Mouse (Mus musculus): ENCODE measurements around the gene Catsperd. TPM values are rescaled to one million over a fixed set of nuclear protein-coding genes. Genes with fewer than 3 reads are reported as not detected.

Catsperd gene
- 111 TPM for polyA plus RNA-seq (2014; fragmentation: Illumina TruSeq; extraction: RNeasy Lipid Tissue Mini Kit (QIAGEN cat#74804); ENCODE audit: low read depth, low replicate concordance)

DNA sequence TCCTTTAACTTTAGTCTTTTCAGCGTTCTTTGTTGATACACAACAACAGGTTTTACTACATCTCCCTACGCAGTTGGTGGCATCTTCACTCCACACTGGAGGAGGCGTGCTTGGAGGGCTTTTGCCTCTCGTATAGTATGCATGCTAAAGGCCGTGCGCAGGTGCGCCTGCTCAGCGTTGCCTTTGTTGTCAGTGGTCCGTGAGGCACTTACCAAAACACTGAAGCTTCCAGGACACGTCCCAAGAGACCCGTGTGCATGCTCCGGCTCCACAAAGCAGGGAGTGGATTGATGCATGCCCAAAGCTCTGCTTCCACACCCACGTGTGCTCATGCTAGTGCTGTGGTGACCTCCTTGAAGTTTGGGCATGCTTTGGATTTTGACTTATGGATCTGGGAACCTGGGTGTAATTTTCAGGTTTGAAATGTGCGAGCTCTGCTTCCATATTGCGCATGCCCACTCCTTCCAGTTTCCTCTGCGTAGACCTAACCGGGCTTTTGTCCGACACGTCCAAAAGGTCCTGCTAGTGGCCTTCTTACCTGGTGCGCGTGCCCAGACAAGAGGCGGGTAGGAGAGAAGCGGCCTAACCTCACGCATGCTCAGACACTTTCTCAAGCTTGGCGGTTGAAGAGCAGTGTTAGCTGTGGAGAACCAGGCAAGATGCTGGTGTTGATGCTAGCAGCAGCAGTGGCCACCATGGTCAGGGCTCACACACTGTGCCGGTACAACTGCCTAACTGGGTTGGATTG lies at the start of gene Catsperd:
TSS of gene Catsperd (plus strand) at position 614 of the 748 bp plus-strand sequence.

DNA sequence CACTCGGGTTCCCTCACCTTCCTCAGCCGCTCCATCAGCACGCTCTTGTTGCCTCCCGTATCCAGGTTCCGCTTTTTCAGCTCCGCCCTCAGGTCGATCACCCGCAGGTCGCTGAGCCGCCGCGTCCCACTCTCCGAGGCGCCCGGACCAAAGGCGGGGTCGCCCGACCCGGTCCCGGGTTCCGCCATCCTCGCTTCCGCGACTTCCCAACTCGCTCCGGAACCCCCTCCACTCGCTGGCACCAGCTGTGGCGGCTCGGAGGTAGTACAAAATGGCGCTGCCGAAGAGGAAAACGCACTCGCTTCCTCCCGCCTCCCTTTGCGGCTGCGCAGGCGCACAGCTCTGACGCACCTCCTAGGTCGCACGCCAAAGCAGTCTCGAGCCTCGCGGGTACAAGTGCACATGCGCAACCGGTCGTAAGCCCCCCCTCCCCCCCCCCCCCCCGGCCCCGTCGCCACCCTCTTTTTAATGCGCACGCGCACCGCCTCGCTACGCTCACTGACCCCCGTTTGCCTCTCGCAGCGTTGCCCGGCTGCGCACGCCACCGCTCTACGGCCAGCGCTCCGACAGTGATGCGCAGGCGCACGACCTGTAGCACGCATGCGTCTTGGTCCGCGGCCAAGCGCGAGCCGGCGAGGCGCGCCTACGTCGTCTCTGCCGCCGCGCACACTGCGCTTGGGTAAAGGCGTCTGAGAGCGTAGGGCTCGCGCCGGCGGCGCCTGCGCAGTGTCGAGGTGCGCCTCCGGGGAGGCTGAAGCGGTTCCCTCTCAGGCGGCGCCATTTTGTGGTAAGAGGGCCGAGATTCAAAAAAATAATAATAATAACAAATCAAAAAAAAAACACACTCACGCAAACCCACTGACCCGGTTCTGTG lies 43.4 kb upstream of the Catsperd start, which contains the start of the genes Safb2 and Safb:
TSS of gene Safb2 (minus strand) at position 329 of the 874 bp plus-strand sequence.
TSS of gene Safb (plus strand) at position 569 of the 874 bp plus-strand sequence.

DNA sequence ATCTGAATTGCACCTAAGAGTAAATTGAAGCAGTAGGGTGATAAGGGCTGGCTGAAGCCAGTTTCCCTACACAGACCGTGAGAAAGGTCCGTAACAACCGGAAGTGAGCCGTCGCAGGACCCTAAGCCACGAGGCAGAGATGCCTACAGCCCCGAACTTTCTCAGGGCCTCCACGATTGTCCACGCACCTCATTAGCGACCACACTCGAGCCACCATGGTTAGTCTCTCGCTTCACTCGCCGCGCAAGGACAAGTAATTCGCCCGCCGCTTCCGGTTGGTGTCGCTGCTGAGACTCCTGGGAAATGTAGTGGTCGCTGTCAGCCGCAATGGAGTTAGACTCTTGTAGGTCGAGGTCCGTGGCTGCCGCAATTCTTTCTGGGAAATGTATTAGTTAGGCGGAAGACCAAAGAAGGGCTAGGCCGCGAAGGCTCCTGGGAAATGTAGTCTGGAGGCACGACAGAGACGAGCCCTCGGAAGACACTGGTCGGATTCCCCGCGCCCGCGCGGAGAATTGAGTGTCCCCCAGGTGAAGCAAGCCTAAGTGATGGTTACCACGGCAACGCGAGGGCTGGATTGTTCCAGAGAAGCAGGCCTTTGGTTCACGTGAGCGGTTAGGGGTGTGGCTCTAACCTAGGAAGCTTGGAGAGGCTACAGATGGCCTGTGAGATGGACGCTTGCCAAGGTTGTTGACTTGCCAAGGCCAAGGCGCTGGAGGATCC lies 18.3 kb upstream of the Catsperd start, which contains the start of gene 2410015M20Rik:
TSS of gene 2410015M20Rik (minus strand) at position 320 of the 720 bp plus-strand sequence.

DNA sequence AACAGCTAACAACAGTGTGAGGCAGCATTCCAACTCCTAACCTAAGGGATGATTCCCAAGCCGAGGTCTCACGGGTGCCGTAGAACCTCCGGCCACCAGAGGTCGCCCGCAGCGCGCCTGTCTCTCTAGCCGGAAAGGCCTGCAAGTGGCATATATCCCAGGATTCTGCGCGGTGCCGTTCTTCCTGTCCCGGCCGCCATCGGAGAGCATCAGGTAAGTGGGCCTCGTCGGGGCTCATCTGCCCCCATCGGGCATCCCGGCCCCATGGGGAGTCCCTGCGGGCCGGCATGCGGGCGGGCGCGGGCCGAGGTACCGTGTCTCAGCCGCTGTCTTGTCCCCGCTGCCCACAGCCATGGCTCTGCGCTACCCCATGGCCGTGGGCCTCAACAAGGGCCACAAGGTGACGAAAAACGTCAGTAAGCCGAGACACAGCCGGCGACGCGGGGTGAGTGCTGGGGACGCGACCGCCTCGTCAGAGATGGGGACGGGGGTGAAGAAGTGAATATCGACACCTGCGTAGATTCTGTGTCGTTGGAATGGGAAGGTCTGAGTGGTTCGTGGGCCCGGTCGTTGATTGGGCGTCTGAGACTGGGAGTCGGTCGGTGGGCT lies 14.6 kb upstream of the Catsperd start, which contains the start of gene Rpl36:
TSS of gene Rpl36 (plus strand) at position 181 of the 609 bp plus-strand sequence.

DNA sequence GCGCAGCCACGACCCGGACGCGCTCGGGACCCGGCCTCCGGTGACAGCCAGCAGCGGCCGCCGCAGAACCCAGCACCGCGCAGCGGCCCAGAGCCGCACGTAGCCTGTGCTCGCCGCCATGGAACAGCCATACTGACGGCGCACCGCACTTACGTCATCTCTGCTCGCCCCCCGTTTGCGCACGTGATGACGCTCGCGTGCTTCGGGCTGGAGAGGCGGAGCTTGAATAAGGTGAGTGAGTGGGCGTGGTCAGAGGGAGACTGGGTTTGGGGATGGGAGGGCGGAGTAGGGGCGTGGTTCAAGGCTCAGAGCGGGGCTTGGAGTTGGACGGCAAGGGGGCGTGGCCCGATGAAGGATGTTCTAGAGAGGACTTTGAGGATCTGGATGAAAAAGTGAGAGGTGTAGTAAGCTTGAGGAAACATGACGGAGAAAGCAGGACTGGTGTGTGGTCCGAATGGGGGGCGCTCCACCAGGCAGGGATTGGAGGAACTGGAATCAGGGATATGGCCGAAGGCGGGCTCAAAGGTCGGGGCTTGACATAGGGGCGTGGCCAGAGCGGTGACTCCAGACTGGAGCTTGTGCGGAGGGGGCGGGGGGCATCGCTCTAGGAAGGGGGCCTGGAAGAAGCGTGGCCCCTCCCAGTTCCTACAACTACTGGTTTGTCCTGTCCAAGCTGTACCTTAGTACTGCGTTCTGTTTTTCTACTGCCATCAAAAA lies 1.0 kb upstream of the Catsperd start, which contains the start of gene Lonp1:
TSS of gene Lonp1 (minus strand) at position 134 of the 717 bp plus-strand sequence.

DNA sequence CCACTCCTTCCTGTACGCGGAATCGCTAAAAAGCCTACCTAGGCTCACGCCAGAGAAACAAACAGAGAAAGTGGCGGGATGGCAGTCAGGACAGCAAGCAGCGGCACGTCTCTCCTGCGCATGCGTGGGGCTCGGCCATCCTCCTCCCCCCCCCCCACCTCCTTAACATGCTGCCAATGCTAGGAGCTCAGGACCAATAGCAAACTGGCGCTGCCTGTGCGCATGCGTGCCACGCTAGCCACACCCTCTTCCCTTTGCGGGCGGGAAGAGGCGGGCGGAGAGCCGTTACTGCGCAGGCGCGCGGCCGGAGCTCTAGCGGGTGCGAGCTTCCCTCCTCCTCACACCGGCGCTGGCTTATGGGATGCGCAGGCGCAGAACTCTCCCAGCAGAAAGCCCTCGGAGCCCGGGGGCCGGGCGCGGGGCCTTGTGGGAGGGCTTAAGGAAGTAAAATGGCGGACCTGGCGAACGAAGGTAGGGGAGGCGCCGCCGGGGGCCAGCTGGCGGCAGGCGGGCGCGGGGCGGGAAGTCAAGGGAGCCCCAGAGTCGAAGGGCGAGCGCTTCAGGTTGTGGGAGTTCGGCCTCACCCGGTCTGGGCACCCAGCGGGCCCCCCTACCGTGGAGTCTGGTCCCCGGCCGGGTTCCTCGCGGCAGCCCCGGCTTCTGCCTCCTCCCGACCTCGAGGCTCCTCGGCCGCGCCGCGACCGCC lies 45.2 kb downstream of the Catsperd start, which contains the start of gene Ranbp3:
TSS of gene Ranbp3 (plus strand) at position 354 of the 706 bp plus-strand sequence.

Other genes with a start within 250 kb of the Catsperd start
- gene Ptprs, start 151.7 kb upstream of the Catsperd start, polyA plus RNA-seq (2014; fragmentation: Illumina TruSeq; extraction: RNeasy Lipid Tissue Mini Kit (QIAGEN cat#74804); ENCODE audit: low read depth, low replicate concordance): 1.2 TPM
- gene Znrf4, start 115.7 kb upstream of the Catsperd start, polyA plus RNA-seq (2014; fragmentation: Illumina TruSeq; extraction: RNeasy Lipid Tissue Mini Kit (QIAGEN cat#74804); ENCODE audit: low read depth, low replicate concordance): 0.24 TPM
- 0.49 TPM for gene Gm20219, start 73.8 kb upstream of the Catsperd start, polyA plus RNA-seq (2014; fragmentation: Illumina TruSeq; extraction: RNeasy Lipid Tissue Mini Kit (QIAGEN cat#74804); ENCODE audit: low read depth, low replicate concordance)
- gene Safb2, start 43.6 kb upstream of the Catsperd start, polyA plus RNA-seq (2014; fragmentation: Illumina TruSeq; extraction: RNeasy Lipid Tissue Mini Kit (QIAGEN cat#74804); ENCODE audit: low read depth, low replicate concordance): 33.5 TPM
- gene Safb, start 43.3 kb upstream of the Catsperd start, polyA plus RNA-seq (2014; fragmentation: Illumina TruSeq; extraction: RNeasy Lipid Tissue Mini Kit (QIAGEN cat#74804); ENCODE audit: low read depth, low replicate concordance): 12.3 TPM
- 31.0 TPM for gene 2410015M20Rik, start 18.4 kb upstream of the Catsperd start, polyA plus RNA-seq (2014; fragmentation: Illumina TruSeq; extraction: RNeasy Lipid Tissue Mini Kit (QIAGEN cat#74804); ENCODE audit: low read depth, low replicate concordance)
- gene Rpl36, start 14.7 kb upstream of the Catsperd start, polyA plus RNA-seq (2014; fragmentation: Illumina TruSeq; extraction: RNeasy Lipid Tissue Mini Kit (QIAGEN cat#74804); ENCODE audit: low read depth, low replicate concordance): not detected
- gene Lonp1, start 1.3 kb upstream of the Catsperd start, polyA plus RNA-seq (2014; fragmentation: Illumina TruSeq; extraction: RNeasy Lipid Tissue Mini Kit (QIAGEN cat#74804); ENCODE audit: low read depth, low replicate concordance): 1.8 TPM
- 4.0 TPM for gene Ranbp3, start 45.2 kb downstream of the Catsperd start, polyA plus RNA-seq (2014; fragmentation: Illumina TruSeq; extraction: RNeasy Lipid Tissue Mini Kit (QIAGEN cat#74804); ENCODE audit: low read depth, low replicate concordance)
- gene Ndufa11, start 89.6 kb downstream of the Catsperd start, polyA plus RNA-seq (2014; fragmentation: Illumina TruSeq; extraction: RNeasy Lipid Tissue Mini Kit (QIAGEN cat#74804); ENCODE audit: low read depth, low replicate concordance): not detected
- 3.3 TPM for gene Vmac, start 89.9 kb downstream of the Catsperd start, polyA plus RNA-seq (2014; fragmentation: Illumina TruSeq; extraction: RNeasy Lipid Tissue Mini Kit (QIAGEN cat#74804); ENCODE audit: low read depth, low replicate concordance)
- not detected for gene Nrtn, start 129.4 kb downstream of the Catsperd start, polyA plus RNA-seq (2014; fragmentation: Illumina TruSeq; extraction: RNeasy Lipid Tissue Mini Kit (QIAGEN cat#74804); ENCODE audit: low read depth, low replicate concordance)
- gene Dus3l, start 136.6 kb downstream of the Catsperd start, polyA plus RNA-seq (2014; fragmentation: Illumina TruSeq; extraction: RNeasy Lipid Tissue Mini Kit (QIAGEN cat#74804); ENCODE audit: low read depth, low replicate concordance): 1.3 TPM
- not detected for gene Prr22, start 142.1 kb downstream of the Catsperd start, polyA plus RNA-seq (2014; fragmentation: Illumina TruSeq; extraction: RNeasy Lipid Tissue Mini Kit (QIAGEN cat#74804); ENCODE audit: low read depth, low replicate concordance)
- 13.6 TPM for gene Rfx2, start 202.9 kb downstream of the Catsperd start, polyA plus RNA-seq (2014; fragmentation: Illumina TruSeq; extraction: RNeasy Lipid Tissue Mini Kit (QIAGEN cat#74804); ENCODE audit: low read depth, low replicate concordance)
- gene Acsbg2, start 246.3 kb downstream of the Catsperd start, polyA plus RNA-seq (2014; fragmentation: Illumina TruSeq; extraction: RNeasy Lipid Tissue Mini Kit (QIAGEN cat#74804); ENCODE audit: low read depth, low replicate concordance): 42.7 TPM
- gene 1700061G19Rik, start 247.3 kb downstream of the Catsperd start, polyA plus RNA-seq (2014; fragmentation: Illumina TruSeq; extraction: RNeasy Lipid Tissue Mini Kit (QIAGEN cat#74804); ENCODE audit: low read depth, low replicate concordance): 44.1 TPM

All from testis, adult 10 weeks (tissue).